Mouse (Mus musculus) mature B cell (primary cell): ENCODE results near the gene Dolk.

Source experiments
- in situ Hi-C: fragments of 300-500 bp; cut with MboI; formaldehyde crosslinking; loops from 2 replicates; pipeline ENCODE4 v1.14.3; 2019

Gene Dolk

DNA sequence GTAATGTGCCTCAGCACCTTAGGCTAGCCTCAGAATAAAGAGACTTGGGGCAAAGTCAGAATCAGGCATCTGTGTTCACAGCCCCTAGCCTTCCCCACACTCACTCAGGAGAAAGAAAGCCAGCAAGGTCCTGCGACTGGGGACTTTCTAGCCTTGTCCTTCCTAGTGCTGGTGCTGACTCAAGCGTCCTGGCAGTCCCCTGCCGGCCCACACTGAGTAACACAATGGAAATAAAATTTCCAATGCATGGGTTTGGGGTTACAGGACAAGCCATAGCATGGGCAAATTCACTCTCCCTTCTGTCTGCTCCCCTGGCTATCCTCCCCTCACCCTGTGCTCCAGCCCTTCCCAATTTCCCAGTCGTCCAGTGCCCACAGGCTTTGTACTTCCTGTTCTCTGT is 17.8 kb downstream of the Dolk start:
- in situ Hi-C loops, result no loop called here

DNA sequence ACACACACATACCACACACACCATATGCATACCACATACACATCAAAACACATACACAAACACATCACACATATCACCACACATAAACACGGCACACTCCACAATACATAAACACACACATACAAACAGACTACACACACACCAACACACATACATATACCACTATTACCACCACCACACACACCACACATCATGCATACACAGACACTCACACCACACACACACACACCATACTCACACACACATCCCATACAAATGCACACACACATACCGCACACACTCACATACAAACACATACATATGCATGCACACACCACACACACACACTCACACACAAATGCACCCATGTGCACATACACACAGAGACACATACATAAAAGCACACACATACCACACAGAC is 18.7 kb downstream of the Dolk start:
- in situ Hi-C loops, result no loop called here

- in situ Hi-C loops, result no loop called here
Measured at GRCm38 (mm10) chr2:30266392-30266941, 19.7 kb downstream of the Dolk start.

DNA sequence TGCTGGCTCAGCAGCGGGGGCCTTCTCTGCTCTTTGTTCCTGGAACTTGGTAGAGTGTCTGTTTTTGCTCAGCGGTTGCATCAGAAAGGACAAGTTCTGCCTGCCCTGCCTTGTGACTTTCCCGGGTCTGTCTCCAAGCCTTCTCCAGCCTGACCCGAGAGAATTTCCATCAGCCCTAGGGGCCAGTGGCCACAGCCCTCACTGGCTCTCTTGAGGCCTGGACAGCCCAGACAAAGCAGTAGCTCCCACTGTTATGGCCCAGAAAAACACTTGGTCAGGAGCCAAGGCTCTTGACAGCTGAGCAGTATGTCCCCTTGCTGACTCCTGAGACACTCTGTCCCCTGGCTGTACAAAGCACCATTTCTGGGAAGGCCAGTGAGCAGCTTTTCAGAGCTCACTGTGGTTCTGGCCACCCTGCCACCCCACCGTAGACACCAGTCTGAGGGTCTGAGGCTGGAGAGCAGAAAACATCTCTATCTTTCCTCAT is 20.3 kb downstream of the Dolk start, which contains the start of gene Phyhd1:
Gene Phyhd1, plus strand, starts transcription at position 437 of the 487 bp plus-strand sequence.
- in situ Hi-C loops, result no loop called here

- in situ Hi-C loops, result no loop called here
Measured at GRCm38 (mm10) chr2:30264671-30265519, 21.2 kb downstream of the Dolk start.

- in situ Hi-C loops, result no loop called here
Measured at GRCm38 (mm10) chr2:30263811-30264210, 22.3 kb downstream of the Dolk start.

DNA sequence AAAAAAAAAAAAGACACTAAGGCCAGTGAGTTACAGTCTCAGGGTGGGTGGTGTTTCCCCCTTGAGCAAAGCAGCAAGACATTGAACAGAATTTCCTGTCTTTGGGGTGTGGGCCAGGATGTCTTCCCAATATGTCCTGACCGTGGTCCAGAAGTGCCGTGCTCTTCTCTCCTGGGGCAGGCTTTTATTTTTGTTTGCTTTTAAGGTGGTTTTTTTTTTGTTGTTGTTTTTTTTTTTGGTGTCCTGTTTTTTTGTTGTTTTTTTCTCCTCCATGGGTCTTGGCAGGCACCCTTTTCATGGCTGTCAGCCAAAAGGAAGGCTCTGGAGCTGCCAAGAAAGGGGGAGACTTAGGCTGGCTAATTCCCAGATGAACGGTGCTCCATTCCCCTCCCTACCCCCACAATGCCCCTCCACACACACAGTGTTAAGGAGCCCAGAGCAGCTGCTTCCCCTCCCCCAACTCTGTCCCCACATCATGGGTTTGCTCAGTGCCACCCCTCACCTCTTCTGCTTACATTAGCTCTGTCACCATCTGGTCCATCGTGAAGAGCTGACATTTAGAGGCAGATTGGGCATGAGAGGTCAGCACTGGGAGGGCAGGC is 23.2 kb downstream of the Dolk start:
- in situ Hi-C loops, result no loop called here

- in situ Hi-C loops, result no loop called here
Measured at GRCm38 (mm10) chr2:30261921-30262839, 24.0 kb downstream of the Dolk start.

DNA sequence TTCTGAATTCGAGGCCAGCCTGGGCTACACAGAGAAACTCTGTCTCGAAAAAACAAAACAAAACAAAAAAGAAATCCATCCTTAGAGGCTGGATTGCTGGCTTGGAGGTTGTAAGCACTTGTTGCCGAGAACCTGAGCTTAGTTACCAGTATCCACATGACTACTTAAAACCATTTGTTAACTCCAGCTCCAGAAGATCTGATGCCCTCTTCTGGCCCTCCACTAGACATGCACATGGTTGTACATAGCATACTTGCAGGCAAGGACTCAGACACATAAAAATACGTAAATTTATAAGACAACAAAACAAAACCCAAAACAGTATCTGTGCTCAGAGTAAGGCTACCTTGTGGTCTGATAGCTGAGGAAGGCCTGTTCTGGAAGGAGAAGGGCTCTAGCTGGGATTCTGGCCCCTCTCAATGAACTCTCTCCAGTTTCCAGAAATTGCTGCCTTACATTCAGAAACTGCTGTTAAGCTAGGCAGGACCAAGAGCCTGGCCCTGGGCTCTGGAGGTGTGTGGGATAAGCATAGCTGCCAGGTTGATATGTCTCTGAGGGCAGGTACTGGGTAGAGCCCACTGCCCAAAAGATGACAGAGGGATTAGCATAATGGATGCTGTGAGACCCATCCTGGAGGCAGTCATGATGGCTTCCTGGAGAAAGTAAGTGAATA is 24.9 kb downstream of the Dolk start:
- in situ Hi-C loops, result no loop called here

- in situ Hi-C loops, result no loop called here
Measured at GRCm38 (mm10) chr2:30259131-30260064, 26.7 kb downstream of the Dolk start.

GRCm38 (mm10) chr2:30258600-30258999 is 27.5 kb downstream of the Dolk start:
- in situ Hi-C loops, result no loop called here

GRCm38 (mm10) chr2:30257699-30258460 is 28.3 kb downstream of the Dolk start:
- in situ Hi-C loops, result no loop called here

- in situ Hi-C loops, result no loop called here
Measured at GRCm38 (mm10) chr2:30256616-30257350, 29.4 kb downstream of the Dolk start.

DNA sequence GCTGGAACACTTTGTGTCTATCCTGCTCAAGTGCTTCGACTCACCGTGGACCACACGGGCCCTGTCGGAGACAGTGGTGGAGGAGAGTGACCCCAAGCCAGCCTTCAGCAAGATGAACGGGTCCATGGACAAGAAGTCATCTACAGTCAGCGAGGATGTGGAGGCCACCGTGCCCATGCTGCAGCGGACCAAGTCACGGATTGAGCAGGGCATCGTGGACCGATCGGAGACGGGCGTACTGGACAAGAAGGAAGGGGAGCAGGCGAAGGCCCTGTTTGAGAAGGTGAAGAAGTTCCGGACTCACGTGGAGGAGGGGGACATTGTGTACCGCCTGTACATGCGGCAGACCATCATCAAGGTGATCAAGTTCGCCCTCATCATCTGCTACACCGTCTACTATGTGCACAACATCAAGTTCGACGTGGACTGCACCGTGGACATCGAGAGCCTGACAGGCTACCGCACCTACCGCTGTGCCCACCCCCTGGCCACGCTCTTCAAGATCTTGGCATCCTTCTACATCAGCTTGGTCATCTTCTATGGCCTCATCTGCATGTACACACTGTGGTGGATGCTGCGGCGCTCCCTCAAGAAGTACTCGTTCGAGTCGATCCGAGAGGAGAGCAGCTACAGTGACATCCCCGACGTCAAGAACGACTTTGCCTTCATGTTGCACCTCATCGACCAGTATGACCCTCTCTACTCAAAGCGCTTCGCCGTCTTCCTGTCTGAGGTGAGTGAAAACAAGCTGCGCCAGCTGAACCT is 30.3 kb downstream of the Dolk start:
- in situ Hi-C loops, result no loop called here

- in situ Hi-C loops, result no loop called here
Measured at GRCm38 (mm10) chr2:30253809-30254208, 32.3 kb downstream of the Dolk start.

DNA sequence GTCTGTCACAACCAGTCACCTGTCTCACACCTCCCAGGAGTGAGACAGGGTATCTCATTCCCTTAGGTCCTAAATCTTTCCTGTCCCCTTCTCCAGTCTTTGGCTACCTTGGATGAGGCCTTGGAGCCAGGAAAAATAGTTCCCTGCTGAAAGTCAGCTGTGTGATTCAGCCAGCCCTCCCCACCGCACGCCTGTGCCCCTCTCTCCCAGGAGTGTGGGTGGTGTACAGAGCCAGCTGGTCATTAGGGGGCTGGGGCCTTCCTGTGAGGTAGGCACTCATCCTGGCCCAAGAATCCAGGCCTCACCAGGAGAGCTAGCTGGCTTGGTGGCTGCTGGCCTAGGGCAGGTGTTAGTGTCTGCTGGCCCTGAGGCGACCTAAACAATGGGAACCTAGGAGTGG is 33.6 kb downstream of the Dolk start:
- in situ Hi-C loops, result no loop called here

DNA sequence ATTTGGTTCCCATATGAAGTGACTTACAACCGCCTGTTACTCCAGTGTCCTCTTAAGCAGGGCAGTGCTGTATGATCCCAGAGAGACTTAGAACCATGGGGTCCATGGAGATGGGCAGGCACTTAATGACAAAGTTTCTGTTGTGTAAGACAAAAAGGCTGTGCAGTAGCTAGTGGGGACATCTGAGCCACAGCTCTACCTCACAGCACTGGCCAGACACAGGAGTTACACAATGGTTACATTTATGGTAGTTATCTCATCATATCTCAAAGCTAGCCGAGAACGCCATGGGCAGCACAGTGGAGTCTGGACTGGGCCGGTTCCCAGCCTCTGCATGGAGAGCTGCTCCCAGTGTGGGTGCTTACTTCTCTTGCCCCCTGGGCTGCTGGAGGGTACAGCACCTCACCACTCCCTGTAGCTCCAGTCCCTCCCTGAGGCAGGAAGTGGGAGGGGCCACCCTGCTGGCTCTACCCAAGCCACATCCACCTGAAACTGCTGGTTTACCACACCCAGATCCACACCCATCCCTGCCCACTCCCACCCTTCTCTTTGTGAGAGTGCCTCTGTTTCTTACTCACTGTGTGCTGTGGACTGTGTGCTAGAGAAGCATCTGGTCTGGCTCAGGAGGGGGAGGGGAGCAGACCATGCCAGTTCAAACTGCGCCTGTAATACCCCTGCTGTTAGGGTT is 34.6 kb downstream of the Dolk start:
- in situ Hi-C loops, result no loop called here
